Mouse (Mus musculus) megakaryocyte, embryonic 14.5 days (primary cell): ENCODE data around the gene Glis1. TPM values are rescaled to one million over a fixed set of nuclear protein-coding genes. Genes with fewer than 3 reads are reported as not detected.

Experiments used
- H3K27me3 ChIP-seq: replicated peaks from 2 replicates; pipeline ENCODE3; 2012; ENCODE audit warnings: inconsistent platforms
- H3K36me3 ChIP-seq: replicated peaks from 2 replicates; pipeline ENCODE3; 2012; ENCODE audit warnings: low read length, inconsistent platforms, mixed read lengths
- H3K4me1 ChIP-seq: 2 replicates; pipeline ENCODE4 v1.6.1; 2012; ENCODE audit warnings: inconsistent platforms
- H3K4me3 ChIP-seq: replicated peaks from 2 replicates; pipeline ENCODE3; 2012; ENCODE audit warnings: moderate library complexity, mild to moderate bottlenecking, inconsistent platforms
- H3K9me3 ChIP-seq: 2 replicates; pipeline ENCODE4 v1.6.1; 2012; ENCODE audit warnings: inconsistent platforms
- FLI1 ChIP-seq: IDR thresholded peaks from 2 replicates; pipeline ENCODE4 v1.6.1; 2012; ENCODE audit warnings: low read length, inconsistent platforms, mixed read lengths
- GATA1 ChIP-seq: IDR thresholded peaks from 3 replicates; pipeline ENCODE4 v1.6.1; 2012; ENCODE audit warnings: mixed read lengths, low read length, inconsistent platforms, borderline replicate concordance
- polyA plus RNA-seq: library from polyadenylated mRNA; stranded (reverse); fragments of >175 nt; gene quantifications from 2 replicates; pipeline ENCODE4 v1.2.3, GENCODE M21; 2012; ENCODE audit warnings: low replicate concordance; ENCODE audit not compliant: insufficient read depth

The Glis1 gene
- polyA plus RNA-seq, 1 experiment: 0.68 TPM

- peaks cover 58% of the 10 kb centered on the region for H3K27me3 ChIP-seq
- H3K4me1 ChIP-seq: peaks cover 8% of the 10 kb centered on the region
- no peaks in the 10 kb centered on the region for H3K9me3 ChIP-seq
- H3K4me3 ChIP-seq: no peak overlapping the region
- H3K36me3 ChIP-seq: no peaks in the 10 kb centered on the region
- TF ChIP-seq FLI1: no peak
- no peak for TF ChIP-seq GATA1
Measured at GRCm38 (mm10) chr4:107538561-107538960, 104.2 kb downstream of the Glis1 start.

DNA sequence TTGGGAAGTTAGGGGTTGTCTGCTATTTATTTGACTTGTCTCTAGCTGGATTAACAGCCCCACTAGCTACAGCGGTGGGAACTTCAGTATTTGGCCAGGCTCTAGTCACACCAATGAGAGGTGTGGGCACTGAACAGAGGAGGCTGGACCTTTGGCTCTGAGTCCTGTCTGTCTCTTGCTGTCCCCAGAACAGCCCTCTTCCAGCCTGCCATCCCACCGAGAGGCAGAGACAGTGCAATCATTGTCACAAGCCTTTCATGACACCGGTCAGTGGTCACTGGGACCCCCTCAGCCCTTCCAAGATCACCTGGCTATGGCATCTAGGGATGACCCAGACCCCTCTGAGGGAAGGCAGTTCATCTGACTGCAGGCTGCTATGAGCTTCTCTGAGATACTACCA, 104.6 kb downstream of the Glis1 start:
- no peaks in the 10 kb centered on the region for H3K36me3 ChIP-seq
- H3K27me3 ChIP-seq: peaks cover 56% of the 10 kb centered on the region
- no peak overlapping the region for H3K4me3 ChIP-seq
- peaks cover 8% of the 10 kb centered on the region for H3K4me1 ChIP-seq
- H3K9me3 ChIP-seq: no peaks in the 10 kb centered on the region
- TF ChIP-seq FLI1 (no peak), GATA1 (no peak)

DNA sequence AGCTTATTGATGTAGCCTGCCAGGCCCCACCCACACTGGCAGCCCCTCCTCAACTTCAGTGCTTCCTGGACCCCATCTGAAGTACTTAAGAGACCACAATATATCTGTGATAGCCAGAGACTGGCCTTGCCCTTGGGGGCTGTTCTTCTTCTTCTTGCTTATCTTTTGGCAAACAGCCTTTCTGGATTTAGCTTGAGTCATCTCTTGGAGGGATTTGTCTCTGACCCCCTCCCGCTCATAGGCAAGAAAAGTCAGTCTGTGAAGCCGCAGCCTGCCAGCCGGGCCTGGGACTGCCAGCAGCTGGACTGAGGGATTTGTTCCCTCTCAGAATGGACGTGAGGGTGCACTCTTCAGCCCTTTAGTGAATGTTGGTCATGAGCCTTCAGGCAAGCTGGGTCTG, 107.4 kb downstream of the Glis1 start:
- Histone ChIP-seq H3K36me3 (no peaks in the 10 kb centered on the region), H3K27me3 (peaks cover 58% of the 10 kb centered on the region), H3K4me1 (no peaks in the 10 kb centered on the region; the same call in 1 of the 2 replicates), H3K4me3 (no peak overlapping the region), H3K9me3 (no peaks in the 10 kb centered on the region)
- TF ChIP-seq GATA1 (no peak), FLI1 (no peak)

DNA sequence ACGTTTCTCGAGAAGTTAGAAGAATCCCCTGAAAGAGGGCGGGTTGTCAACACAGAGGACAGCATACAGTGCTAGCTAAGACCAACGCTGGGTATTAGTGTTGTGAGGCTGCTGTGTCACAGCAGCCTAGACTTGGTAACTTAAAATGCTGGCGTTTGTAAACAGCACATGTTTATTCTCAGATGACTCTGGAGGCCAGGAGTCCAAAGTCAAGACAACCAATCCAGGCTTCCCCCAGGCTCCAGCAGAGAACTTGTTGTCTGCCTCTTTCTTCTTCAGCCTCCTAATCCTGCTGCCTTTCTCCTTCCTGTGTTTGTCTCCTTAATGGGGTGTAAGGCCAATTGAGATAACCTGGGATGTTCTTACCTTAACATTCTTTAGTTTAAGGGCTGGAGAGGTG, 110.5 kb downstream of the Glis1 start:
- no peaks in the 10 kb centered on the region for H3K9me3 ChIP-seq
- H3K4me1 ChIP-seq: no peaks in the 10 kb centered on the region; the same call in 1 of the 2 replicates
- no peak overlapping the region for H3K4me3 ChIP-seq
- H3K27me3 ChIP-seq: peaks cover 59% of the 10 kb centered on the region
- no peaks in the 10 kb centered on the region for H3K36me3 ChIP-seq
- TF ChIP-seq GATA1 (no peak), FLI1 (no peak)

DNA sequence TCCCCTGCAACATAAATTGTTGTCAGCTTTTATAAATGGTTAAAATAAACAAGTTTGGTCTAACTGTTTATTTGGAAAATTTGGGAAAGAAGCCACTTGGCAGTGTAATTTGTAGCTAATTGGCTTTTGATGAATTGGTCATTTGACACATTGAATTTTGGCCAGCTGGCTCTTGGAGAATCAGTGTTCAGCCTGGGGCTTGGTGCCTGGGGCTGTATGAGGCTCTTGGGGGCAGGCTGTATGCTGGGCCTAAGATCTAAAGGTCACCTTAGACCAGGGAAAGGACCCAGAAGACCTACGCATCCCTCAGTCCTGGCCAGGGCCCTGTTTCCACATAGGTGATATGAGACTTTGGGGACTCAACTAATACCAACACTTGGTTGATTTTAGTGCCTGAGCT, 111.3 kb downstream of the Glis1 start:
- Histone ChIP-seq H3K4me1 (no peaks in the 10 kb centered on the region; the same call in 1 of the 2 replicates), H3K36me3 (no peaks in the 10 kb centered on the region), H3K4me3 (no peak overlapping the region), H3K27me3 (peaks cover 65% of the 10 kb centered on the region), H3K9me3 (no peaks in the 10 kb centered on the region)
- TF ChIP-seq FLI1 (no peak), GATA1 (no peak)

DNA sequence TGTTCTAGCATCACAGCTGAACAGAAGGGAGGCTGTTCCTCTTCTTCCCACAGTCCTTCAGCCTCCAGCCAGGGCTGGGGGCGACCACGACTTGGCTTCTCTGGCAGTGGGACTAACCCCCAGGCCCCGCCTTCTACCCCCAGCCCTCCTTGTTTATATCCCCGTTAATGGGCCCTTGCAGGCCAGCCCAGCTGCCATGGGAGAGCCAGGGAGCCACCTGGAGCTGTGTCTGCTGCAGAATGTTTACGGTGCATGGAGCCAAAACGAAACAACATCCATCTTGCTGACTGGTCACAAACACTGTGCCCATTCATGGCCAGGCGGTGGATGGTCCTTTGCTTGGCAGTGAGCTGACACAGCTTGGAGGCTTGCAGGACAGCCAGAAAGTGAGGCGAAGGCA, 112.1 kb downstream of the Glis1 start:
- TF ChIP-seq FLI1 (no peak), GATA1 (no peak)
- Histone ChIP-seq H3K27me3 (peaks cover 72% of the 10 kb centered on the region), H3K9me3 (no peaks in the 10 kb centered on the region), H3K4me1 (no peaks in the 10 kb centered on the region; the same call in 1 of the 2 replicates), H3K36me3 (no peaks in the 10 kb centered on the region), H3K4me3 (no peak overlapping the region)

DNA sequence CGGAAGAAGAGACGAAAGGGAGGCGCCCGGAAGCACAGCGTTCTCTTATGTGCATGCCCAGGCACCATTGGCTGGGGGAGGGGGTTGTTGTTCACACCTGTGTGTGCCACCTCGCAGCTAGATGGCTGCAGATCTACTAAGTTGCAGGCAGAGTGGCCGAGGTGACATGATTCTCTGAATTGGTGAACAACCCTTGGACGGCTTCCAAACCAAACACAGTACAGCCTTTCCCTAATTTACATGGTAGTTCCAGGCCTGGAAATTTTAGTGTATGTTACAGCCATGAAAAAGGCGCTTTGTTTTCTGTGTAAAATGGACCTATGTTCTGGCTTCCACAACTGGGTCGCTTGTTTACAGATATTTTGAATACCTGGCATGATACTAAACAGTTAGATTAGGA, 115.7 kb downstream of the Glis1 start:
- no peaks in the 10 kb centered on the region for H3K9me3 ChIP-seq
- TF ChIP-seq GATA1: no peak
- no peak for TF ChIP-seq FLI1
- H3K4me1 ChIP-seq: peaks cover 18% of the 10 kb centered on the region
- H3K27me3 ChIP-seq: peaks cover 59% of the 10 kb centered on the region
- H3K4me3 ChIP-seq: no peak overlapping the region
- H3K36me3 ChIP-seq: no peaks in the 10 kb centered on the region

DNA sequence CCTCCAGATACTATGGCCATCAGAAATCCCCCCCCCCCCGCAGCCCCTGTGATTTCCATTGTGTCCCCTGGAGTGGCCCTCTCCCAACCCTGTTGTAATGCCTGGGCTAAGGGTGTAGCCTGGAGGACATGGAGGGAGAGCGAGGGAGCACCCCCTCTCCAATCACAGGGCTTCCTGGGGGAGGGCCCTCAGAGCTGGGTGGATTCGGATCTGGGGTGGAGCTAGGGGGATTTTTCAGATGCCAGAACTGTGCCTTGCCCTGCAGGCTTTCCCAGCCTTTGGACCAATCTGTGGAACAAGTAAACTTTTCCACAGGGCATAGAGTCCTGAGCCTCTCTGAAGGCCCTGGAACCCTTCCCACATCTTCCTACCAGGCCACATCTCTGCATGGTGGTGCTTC, 116.2 kb downstream of the Glis1 start:
- TF ChIP-seq FLI1: no peak
- no peak for TF ChIP-seq GATA1
- no peak overlapping the region for H3K4me3 ChIP-seq
- H3K36me3 ChIP-seq: no peaks in the 10 kb centered on the region
- H3K27me3 ChIP-seq: peaks cover 61% of the 10 kb centered on the region
- H3K4me1 ChIP-seq: peaks cover 18% of the 10 kb centered on the region
- H3K9me3 ChIP-seq: peaks cover 4% of the 10 kb centered on the region

GRCm38 (mm10) chr4:107552696-107553095, 118.3 kb downstream of the Glis1 start:
- H3K9me3 ChIP-seq: peaks cover 7% of the 10 kb centered on the region
- no peaks in the 10 kb centered on the region for H3K36me3 ChIP-seq
- peaks cover 18% of the 10 kb centered on the region for H3K4me1 ChIP-seq
- TF ChIP-seq GATA1: no peak
- TF ChIP-seq FLI1: no peak
- no peak overlapping the region for H3K4me3 ChIP-seq
- H3K27me3 ChIP-seq: peaks cover 58% of the 10 kb centered on the region

DNA sequence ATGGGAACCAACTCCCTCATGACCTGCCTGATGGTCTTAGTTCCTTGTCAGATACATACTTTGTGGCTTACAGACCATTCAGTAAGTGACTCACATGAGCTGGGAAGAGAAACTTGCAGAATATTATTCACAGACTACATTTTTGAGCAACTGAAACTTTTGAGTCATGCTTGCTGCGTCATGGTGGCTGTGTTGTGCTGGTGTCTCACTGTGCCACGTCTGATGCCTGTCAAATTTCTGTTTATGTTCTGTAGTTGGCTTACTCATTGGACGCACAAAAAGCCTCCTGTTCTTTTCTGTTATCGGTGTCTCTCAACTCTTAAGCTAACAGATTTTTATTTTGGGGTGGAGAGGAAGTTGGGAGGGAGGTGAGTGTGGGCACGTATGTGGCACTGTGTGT, 119.4 kb downstream of the Glis1 start:
- H3K36me3 ChIP-seq: no peaks in the 10 kb centered on the region
- peaks cover 7% of the 10 kb centered on the region for H3K9me3 ChIP-seq
- H3K27me3 ChIP-seq: peaks cover 61% of the 10 kb centered on the region
- TF ChIP-seq FLI1 (no peak), GATA1 (no peak)
- peak overlapping the region; percentile 78 for H3K4me3 ChIP-seq
- peaks cover 18% of the 10 kb centered on the region for H3K4me1 ChIP-seq

DNA sequence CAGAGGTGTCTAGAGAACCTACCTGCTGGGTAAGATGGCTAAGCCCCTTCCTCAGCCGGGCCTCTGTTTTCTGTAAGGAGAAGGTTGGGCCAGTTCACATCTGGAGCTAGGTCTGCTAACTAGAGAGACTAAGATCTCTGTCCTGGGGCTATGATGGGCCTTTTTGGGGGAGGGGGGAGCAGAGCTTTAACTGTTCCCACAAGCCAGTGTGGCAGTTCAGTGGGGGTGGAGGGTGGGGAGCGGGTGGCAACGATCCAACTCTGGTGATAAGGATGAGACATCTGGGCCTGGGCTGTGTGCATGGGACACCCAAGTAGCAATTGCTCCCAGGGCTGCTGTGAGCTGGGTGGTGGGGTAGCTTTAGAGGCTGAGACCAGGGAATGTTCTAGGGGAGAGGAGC, 124.4 kb downstream of the Glis1 start:
- peaks cover 4% of the 10 kb centered on the region for H3K4me1 ChIP-seq
- H3K36me3 ChIP-seq: no peaks in the 10 kb centered on the region
- peaks cover 80% of the 10 kb centered on the region for H3K27me3 ChIP-seq
- H3K4me3 ChIP-seq: no peak overlapping the region
- TF ChIP-seq FLI1 (no peak), GATA1 (no peak)
- H3K9me3 ChIP-seq: peaks cover 7% of the 10 kb centered on the region
